Mouse (Mus musculus) thymus, adult 2 months (tissue): ENCODE results near the gene Akap10. TPM values are rescaled to one million over a fixed set of nuclear protein-coding genes. Genes with fewer than 3 reads are reported as not detected.
"Not testable (repeated sequence)": the region's sequence is repeated elsewhere in the genome, so short reads cannot be mapped to it uniquely, and the experiment has no call there.

Experiments used
- DNase-seq: peaks from one replicate; pipeline ENCODE4 v3.0.0; 2021
- H3K27ac ChIP-seq: fragments of 200-500 bp; 2 replicates; pipeline ENCODE4 v1.5.1; 2012; ENCODE audit warnings: low read length, control low read depth; ENCODE audit not compliant: control insufficient read depth, insufficient read depth
- H3K27me3 ChIP-seq: fragments of 200-500 bp; 2 replicates; pipeline ENCODE4 v1.6.1; 2012; ENCODE audit warnings: mild to moderate bottlenecking, low read length, moderate library complexity, mixed read lengths; ENCODE audit not compliant: control insufficient read depth, insufficient read depth
- H3K36me3 ChIP-seq: fragments of 200-500 bp; 2 replicates; pipeline ENCODE4 v1.6.1; 2012; ENCODE audit warnings: mild to moderate bottlenecking, low read length, moderate library complexity; ENCODE audit not compliant: control insufficient read depth, insufficient read depth
- H3K4me1 ChIP-seq: fragments of 200-500 bp; replicated peaks from 2 replicates; pipeline ENCODE4 v1.6.1; 2012; ENCODE audit warnings: low read length; ENCODE audit not compliant: control insufficient read depth, insufficient read depth
- H3K4me3 ChIP-seq: fragments of 200-500 bp; 2 replicates; pipeline ENCODE4 v1.5.1; 2012; ENCODE audit warnings: mild to moderate bottlenecking, low read length, control low read depth, moderate library complexity; ENCODE audit not compliant: control insufficient read depth, insufficient read depth
- CTCF ChIP-seq: fragments of 200-500 bp; IDR thresholded peaks from 2 replicates; pipeline ENCODE4 v1.5.1; 2012; ENCODE audit warnings: mild to moderate bottlenecking, control low read depth, low read length, moderate library complexity, borderline replicate concordance; ENCODE audit not compliant: control insufficient read depth, poor library complexity, insufficient read depth; ENCODE audit errors: extremely low read depth
- POLR2A ChIP-seq: fragments of 200-500 bp; IDR thresholded peaks from 2 replicates; pipeline ENCODE4 v1.6.1; 2012; ENCODE audit warnings: mild to moderate bottlenecking, low read length, control low read depth, moderate library complexity; ENCODE audit not compliant: control insufficient read depth, poor library complexity, insufficient read depth; ENCODE audit errors: extremely low read depth
- WGBS: fragments of 180-500 bp; shearing (Covaris S2); methylation state at CpG from one replicate; pipeline ENCODE4 v1.1.7; 2018; 5-methylcytosine and 5-hydroxymethylcytosine counted together
- polyA plus RNA-seq: library from polyadenylated mRNA; depleted of rRNA; stranded (reverse); fragments of >200 nt; gene quantifications from 2 replicates; pipeline ENCODE4 v1.2.3, GENCODE M21; 2012

Akap10 gene
- polyA plus RNA-seq, 1 experiment: 23.9 TPM

DNA sequence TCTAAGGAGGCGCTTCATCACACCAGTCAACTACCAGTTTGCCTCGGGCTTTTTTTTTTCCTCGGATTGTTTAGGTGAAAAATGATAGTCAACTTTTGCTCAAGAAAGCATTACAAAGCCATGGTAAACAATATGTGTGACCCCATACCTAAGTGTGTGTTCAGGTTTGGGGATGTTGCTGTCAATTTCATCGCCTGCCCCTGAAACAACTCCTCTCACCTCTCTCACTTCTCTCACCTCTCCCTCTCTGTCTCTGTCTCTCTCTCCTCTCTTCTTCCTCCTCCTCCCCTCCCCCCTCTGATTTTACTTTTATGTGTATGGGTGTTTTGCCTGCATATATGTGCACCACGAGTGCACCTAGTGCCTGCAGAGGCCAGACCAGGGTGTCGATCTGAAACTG lies 74.5 kb downstream of the Akap10 start:
- Histone ChIP-seq H3K27ac (peak overlapping the region; percentile 17; the same call in 1 of the 2 replicates), H3K36me3 (no peaks in the 10 kb centered on the region), H3K4me3 (peak overlapping the region; percentile 75), H3K4me1 (0 out of 2 replicates have a peak, but pooled peaks cover 2% of the 10 kb centered on the region), H3K27me3 (no peaks in the 10 kb centered on the region)
- 37% methylated on average over 6 of the region's 6 CpGs for WGBS
- DNase-seq: peak; percentile 3
- no peak for TF ChIP-seq POLR2A
- TF ChIP-seq CTCF: no peak

DNA sequence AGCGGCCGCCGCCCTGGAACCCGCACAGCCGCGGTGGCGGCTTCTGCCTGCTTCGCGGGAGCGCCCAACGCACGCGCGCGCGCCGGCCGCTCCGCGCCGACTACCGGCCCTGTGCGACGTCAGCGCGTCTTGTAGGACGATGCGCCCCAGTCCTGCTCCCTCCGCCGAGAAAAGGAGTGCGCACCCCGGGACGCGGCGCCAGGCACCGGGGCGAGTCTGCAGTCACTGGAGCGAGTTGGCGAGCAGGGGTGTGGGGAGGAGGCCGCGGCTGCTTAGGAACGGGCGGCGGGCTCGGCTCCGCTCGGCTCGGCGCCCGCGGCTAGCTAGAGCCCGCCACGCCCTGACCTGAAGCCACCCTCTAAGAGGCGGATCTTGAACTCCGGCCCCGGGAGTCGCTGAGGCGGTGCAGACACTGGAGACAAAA lies 75.1 kb downstream of the Akap10 start, which contains the start of gene Ulk2:
Gene Ulk2, minus strand, starts transcription at position 86 of the 424 bp plus-strand sequence.
- H3K36me3 ChIP-seq: no peaks in the 10 kb centered on the region
- under 1% methylated on average over 58 of the region's 58 CpGs for WGBS
- peak within 1 kb of the TSS; percentile 54 for H3K27ac ChIP-seq
- H3K27me3 ChIP-seq: no peaks in the 10 kb centered on the region
- TF ChIP-seq POLR2A: peak; percentile 100
- peak; percentile 43; the same call in 1 of the 2 replicates for TF ChIP-seq CTCF
- H3K4me1 ChIP-seq: 0 out of 2 replicates have a peak, but pooled peaks cover 2% of the 10 kb centered on the region
- H3K4me3 ChIP-seq: peak within 1 kb of the TSS; percentile 75
- DNase-seq: peak; percentile 87

- TF ChIP-seq POLR2A: peak; percentile 68
- TF ChIP-seq CTCF: peak; percentile 25; the same call in 1 of the 2 replicates
- DNase-seq: peak; percentile 82
- 0 out of 2 replicates have a peak, but pooled peaks cover 2% of the 10 kb centered on the region for H3K4me1 ChIP-seq
- WGBS: under 1% methylated on average over 87 of the region's 87 CpGs
- peak overlapping the region; percentile 75 for H3K4me3 ChIP-seq
- peak overlapping the region; percentile 54 for H3K27ac ChIP-seq
- no peaks in the 10 kb centered on the region for H3K36me3 ChIP-seq
- no peaks in the 10 kb centered on the region for H3K27me3 ChIP-seq
Measured at GRCm38 (mm10) chr11:61854211-61854987, 75.7 kb downstream of the Akap10 start.

- Histone ChIP-seq H3K36me3 (no peaks in the 10 kb centered on the region), H3K27me3 (no peaks in the 10 kb centered on the region), H3K27ac (no peak overlapping the region), H3K4me1 (0 out of 2 replicates have a peak, but pooled peaks cover 2% of the 10 kb centered on the region), H3K4me3 (peak overlapping the region; percentile 75)
- DNase-seq: no peak
- 18% methylated on average over 5 of the region's 5 CpGs for WGBS
- TF ChIP-seq CTCF (no peak), POLR2A (no peak)
Measured at GRCm38 (mm10) chr11:61853659-61854058, 76.4 kb downstream of the Akap10 start.

DNA sequence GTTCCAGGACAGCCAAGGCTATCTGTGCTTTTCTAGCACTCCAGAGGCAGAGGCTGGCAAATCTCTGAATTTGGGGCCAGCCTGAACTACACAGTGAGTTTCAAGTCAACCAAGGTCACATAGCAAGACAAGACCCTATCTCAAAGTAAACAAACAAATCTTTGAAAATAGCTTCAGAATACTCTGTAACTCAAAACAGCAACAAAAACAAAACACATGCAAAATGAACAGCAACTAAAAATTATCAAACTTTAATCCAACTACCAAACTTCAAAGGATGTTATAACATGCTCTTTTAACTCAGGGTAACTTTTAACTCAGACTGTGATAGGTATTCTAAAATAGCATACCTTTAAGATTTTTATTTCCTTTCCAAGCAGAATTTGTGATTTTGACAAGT lies 77.1 kb downstream of the Akap10 start:
- DNase-seq: no peak
- H3K36me3 ChIP-seq: no peaks in the 10 kb centered on the region
- no peaks in the 10 kb centered on the region for H3K27me3 ChIP-seq
- H3K4me1 ChIP-seq: 0 out of 2 replicates have a peak, but pooled peaks cover 2% of the 10 kb centered on the region
- TF ChIP-seq CTCF (no peak), POLR2A (no peak)
- H3K4me3 ChIP-seq: no peak overlapping the region
- no peak overlapping the region for H3K27ac ChIP-seq

DNA sequence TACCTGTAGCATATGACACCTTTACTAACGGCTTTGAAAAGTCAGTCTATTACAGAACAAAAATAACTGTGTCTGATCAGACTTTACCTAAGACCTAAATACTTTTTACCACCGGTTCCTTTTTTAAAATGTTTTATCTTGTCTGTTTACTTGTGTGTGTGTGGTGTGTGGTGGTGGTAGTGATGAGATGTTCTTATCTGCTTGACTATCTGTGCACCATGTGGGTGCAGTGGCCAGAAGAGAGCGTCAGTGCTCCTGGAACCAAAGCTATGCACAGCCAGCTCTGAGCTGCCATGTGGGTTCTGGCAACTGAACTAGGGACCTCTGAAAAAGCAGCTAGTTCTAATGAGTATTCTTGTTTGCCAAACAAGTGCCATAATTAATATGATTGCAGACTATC lies 78.9 kb downstream of the Akap10 start:
- H3K36me3 ChIP-seq: no peaks in the 10 kb centered on the region
- WGBS: 45% methylated on average over 3 of the region's 3 CpGs
- H3K27ac ChIP-seq: no peak overlapping the region
- TF ChIP-seq CTCF (no peak), POLR2A (no peak)
- DNase-seq: peak; percentile 20
- H3K4me3 ChIP-seq: no peak overlapping the region
- H3K4me1 ChIP-seq: 0 out of 2 replicates have a peak, but pooled peaks cover 2% of the 10 kb centered on the region
- H3K27me3 ChIP-seq: no peaks in the 10 kb centered on the region

GRCm38 (mm10) chr11:61840663-61841062 lies 89.4 kb downstream of the Akap10 start:
- H3K4me1 ChIP-seq, H3K27ac ChIP-seq, H3K36me3 ChIP-seq, H3K4me3 ChIP-seq, H3K27me3 ChIP-seq: not testable (repeated sequence)
- WGBS: 94% methylated on average over 3 of the region's 3 CpGs
- DNase-seq: peak; percentile 10
